Mouse (Mus musculus) left cerebral cortex, adult 9 months (tissue): ENCODE results near the gene Gpr75.
A peak's percentile ranks its signal among the peaks of the same experiment; 100 is the strongest.

Source experiments
- DNase-seq, 2 experiments: peaks; one replicate each; pipeline ENCODE4 v3.0.0; 2022; ENCODE audit warnings: low spot score in 2 of 2

Gene Gpr75

DNA sequence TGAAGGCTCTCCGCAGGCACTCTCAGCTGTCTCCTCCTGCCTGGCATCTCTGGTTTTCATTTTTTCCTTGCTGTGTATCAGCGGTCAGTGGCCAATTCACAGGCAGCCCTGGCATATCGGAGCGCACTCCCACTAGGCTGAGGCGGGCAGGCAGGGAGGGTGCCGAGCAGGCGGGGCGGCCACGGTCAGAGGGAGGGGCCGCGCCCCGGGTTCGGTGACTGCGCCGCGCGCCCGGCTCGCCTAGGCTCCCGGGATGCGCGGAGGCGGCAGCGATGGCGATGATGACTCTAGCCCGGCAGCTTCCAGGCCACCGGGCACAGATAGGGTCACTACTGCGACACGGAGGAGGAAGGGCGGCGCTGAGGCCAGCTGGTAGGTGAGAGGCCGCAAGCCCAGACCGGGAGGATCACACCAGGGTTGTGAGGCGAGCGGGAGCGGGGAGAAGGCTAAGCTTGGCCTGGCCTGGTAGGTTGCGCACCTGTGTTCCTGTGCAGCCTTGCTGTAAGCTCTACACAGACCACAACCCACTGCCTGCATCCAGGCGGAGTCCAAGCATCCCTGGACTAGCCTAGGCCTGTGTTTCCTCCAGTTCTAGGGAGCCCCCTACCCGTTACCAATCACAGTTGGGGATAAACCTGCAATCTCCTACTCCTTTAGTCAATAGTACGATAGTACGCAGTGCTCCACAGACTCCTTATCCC is at the start of gene Gpr75, which contains the start of gene Asb3:
TSS of gene Gpr75 (plus strand) at position 188 of the 701 bp plus-strand sequence.
TSS of gene Asb3 (plus strand) at position 246 of the 701 bp plus-strand sequence.
- peak; percentile 18 to 65 for DNase-seq

GRCm38 (mm10) chr11:30838793-30839192 is 46.4 kb upstream of the Gpr75 start:
- no peak for DNase-seq

DNA sequence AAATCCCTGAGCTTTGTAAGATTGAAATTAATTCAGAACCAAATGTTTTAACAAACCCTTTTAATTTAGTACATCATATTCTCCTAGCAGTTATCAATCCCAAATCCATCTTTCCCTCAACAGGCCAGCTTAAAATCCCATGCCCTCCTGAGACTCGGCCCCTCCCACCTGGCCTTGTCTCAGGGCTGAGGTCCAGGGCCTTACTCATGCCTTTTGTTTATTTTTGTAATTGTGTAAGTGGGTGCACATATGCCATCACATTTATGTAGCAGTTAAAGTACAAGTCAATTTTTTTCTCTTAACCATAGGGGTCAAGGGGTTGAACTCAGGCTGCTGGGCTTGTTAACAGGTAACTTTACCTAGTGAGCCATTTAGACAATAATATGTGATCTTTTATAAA is 40.8 kb upstream of the Gpr75 start:
- DNase-seq = no peak

- no peak for DNase-seq
These were observed 12.7 kb upstream of the Gpr75 start for GRCm38 (mm10) chr11:30872425-30872824.

DNA sequence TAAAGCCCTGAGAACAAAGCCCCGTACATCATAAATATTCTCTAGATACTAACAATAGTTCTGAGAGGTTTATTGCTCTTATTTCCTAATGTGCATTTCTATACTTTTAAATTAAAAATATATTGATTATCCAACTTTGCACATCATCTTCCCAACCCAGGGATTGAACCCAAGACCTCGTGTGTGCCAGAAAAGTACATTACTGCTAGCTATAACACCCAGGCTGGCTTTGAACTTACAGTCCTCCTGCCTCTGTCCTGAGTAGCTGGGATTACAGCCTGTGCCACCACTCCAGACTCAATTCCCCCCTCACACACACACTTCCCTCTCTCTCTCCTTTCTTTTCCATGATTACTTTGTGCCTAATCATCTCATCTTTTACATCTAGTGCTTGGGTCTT is 3.0 kb downstream of the Gpr75 start:
- no peak for DNase-seq

GRCm38 (mm10) chr11:30896201-30896600 is 11.0 kb downstream of the Gpr75 start:
- DNase-seq = no peak

- DNase-seq = no peak
These were observed 14.2 kb downstream of the Gpr75 start for GRCm38 (mm10) chr11:30899312-30899711.

DNA sequence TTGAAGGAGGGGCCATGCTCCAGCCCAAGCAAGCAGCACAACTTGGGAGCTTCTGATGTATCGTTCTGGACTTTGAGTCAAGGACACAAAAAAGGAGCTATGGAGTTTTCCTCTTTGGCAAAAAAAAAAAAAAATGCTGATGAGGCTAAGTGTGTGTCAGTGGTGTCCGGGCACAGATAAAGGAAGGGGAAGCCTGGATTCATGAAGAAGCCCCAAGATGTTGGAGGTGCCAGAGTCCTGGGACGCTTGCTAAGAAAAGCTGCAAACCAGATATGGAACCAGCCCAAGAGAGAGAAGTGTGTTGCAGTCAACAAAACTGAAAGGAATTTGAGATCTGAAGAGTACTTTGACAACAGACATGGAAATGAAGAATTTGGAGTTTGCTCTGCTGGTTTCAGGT is 27.2 kb downstream of the Gpr75 start:
- no peak for DNase-seq

DNA sequence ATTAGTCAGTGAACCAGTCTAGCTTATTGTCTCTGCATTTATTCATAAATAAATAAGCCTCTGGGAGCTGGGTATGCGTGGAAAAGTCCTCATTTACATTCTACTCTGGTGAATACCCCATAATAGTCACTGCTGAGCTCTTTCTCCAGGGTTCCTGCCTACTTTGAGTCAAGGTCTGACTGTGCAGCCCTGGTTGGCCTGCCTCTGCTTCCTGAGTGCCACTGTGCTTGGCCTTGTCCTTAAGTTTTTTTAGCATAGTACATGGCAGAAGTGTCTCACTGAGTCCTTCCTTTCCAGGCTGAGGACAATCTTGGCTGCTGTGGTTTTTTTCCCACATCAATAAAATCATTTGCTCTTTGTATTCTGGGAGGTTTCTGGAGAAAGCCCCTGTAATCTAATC is 35.5 kb downstream of the Gpr75 start:
- DNase-seq = no peak

- no peak for DNase-seq
These were observed 38.1 kb downstream of the Gpr75 start for GRCm38 (mm10) chr11:30923283-30923682.

- DNase-seq = no peak
These were observed 42.9 kb downstream of the Gpr75 start for GRCm38 (mm10) chr11:30928079-30928478.

GRCm38 (mm10) chr11:30928498-30928897 is 43.3 kb downstream of the Gpr75 start:
- no peak for DNase-seq
